Mouse (Mus musculus) CH12.LX (cell line): ENCODE results near the gene Map3k15. TPM values are rescaled to one million over a fixed set of nuclear protein-coding genes. Genes with fewer than 3 reads are reported as not detected.

Experiments
- DNase-seq: peaks from one replicate; pipeline ENCODE4 v3.0.0-alpha.2; 2013; ENCODE audit errors: extremely low read depth
- H3K27ac ChIP-seq: 2 replicates; pipeline ENCODE4 v1.5.1; 2012; ENCODE audit warnings: low read depth, mild to moderate bottlenecking, control low read depth, moderate library complexity; ENCODE audit not compliant: insufficient read depth
- H3K27me3 ChIP-seq: replicated peaks from 2 replicates; pipeline ENCODE3; 2012; ENCODE audit warnings: inconsistent platforms
- H3K36me3 ChIP-seq, 2 experiments: replicated peaks in 1 of 2; 2 replicates each; pipeline versions ENCODE3 to v1.6.1; 2012; ENCODE audit warnings: inconsistent platforms in 1 of 2, low read length in 1 of 2, mild to moderate bottlenecking in 1 of 2, mixed read lengths in 1 of 2, moderate library complexity in 1 of 2; ENCODE audit not compliant: control insufficient read depth in 1 of 2, insufficient read depth in 1 of 2
- H3K4me1 ChIP-seq, 2 experiments: 2 replicates each; pipeline ENCODE4 v1.6.1; 2012; ENCODE audit warnings: inconsistent platforms in 1 of 2, moderate library complexity in 1 of 2; ENCODE audit not compliant: insufficient read depth in 2 of 2, control insufficient read depth in 1 of 2
- H3K4me2 ChIP-seq: 2 replicates; pipeline ENCODE4 v1.6.1; 2012; ENCODE audit warnings: low read depth, mild to moderate bottlenecking, control low read depth; ENCODE audit not compliant: poor library complexity, insufficient read depth, severe bottlenecking
- H3K4me3 ChIP-seq, 3 experiments: fragments of 150-350 bp in 1 of 3; sonication (generic) in 1 of 3; replicated peaks in 1 of 3; 2 replicates each; pipeline versions ENCODE3 to v1.5.1; 2011 to 2012; ENCODE audit warnings: low read depth in 2 of 3, low read length in 2 of 3, mild to moderate bottlenecking in 2 of 3, moderate library complexity in 2 of 3, control low read depth in 1 of 3, improper control_type of control experiment in 1 of 3, inconsistent platforms in 1 of 3, mixed read lengths in 1 of 3; ENCODE audit not compliant: poor library complexity in 1 of 3
- H3K79me2 ChIP-seq: replicated peaks from 2 replicates; pipeline ENCODE4 v1.6.1; 2012; ENCODE audit warnings: mild to moderate bottlenecking, moderate library complexity; ENCODE audit not compliant: control insufficient read depth, poor library complexity, insufficient read depth, severe bottlenecking; ENCODE audit errors: extremely low read depth
- H3K9ac ChIP-seq: 2 replicates; pipeline ENCODE4 v1.6.1; 2012; ENCODE audit warnings: low read depth, mild to moderate bottlenecking, control low read depth, moderate library complexity; ENCODE audit not compliant: insufficient read depth
- H3K9me3 ChIP-seq: replicated peaks from 2 replicates; pipeline ENCODE3; 2012; ENCODE audit warnings: low read length, inconsistent platforms, mixed read lengths
- BHLHE40 ChIP-seq: IDR thresholded peaks from 2 replicates; pipeline ENCODE4 v1.6.1; 2011; ENCODE audit warnings: mild to moderate bottlenecking, low read depth, low read length, improper control_type of control experiment
- CHD1 ChIP-seq: IDR thresholded peaks from 2 replicates; pipeline ENCODE4 v1.6.1; 2012; ENCODE audit warnings: low read depth, low read length, improper control_type of control experiment, inconsistent platforms
- CHD2 ChIP-seq: IDR thresholded peaks from 2 replicates; pipeline ENCODE4 v1.6.1; 2011; ENCODE audit warnings: low read length, improper control_type of control experiment
- GABPA ChIP-seq: IDR thresholded peaks from 2 replicates; pipeline ENCODE4 v1.6.1; 2012; ENCODE audit warnings: low read depth, low read length, improper control_type of control experiment, inconsistent platforms; ENCODE audit not compliant: insufficient replicate concordance
- HCFC1 ChIP-seq: IDR thresholded peaks from 2 replicates; pipeline ENCODE4 v1.6.1; 2012; ENCODE audit warnings: low read depth, mild to moderate bottlenecking, inconsistent platforms, low read length, improper control_type of control experiment
- IRF4 ChIP-seq: IDR thresholded peaks from 2 replicates; pipeline ENCODE4 v1.6.1; 2014; ENCODE audit warnings: low read depth, mild to moderate bottlenecking, inconsistent platforms, low read length, improper control_type of control experiment
- JUN ChIP-seq: IDR thresholded peaks from 2 replicates; pipeline ENCODE4 v1.6.1; 2011; ENCODE audit warnings: low read depth, mild to moderate bottlenecking, low read length, improper control_type of control experiment, moderate library complexity; ENCODE audit not compliant: insufficient read depth
- MAZ ChIP-seq: IDR thresholded peaks from 2 replicates; pipeline ENCODE4 v1.6.1; 2012; ENCODE audit warnings: low read depth, mild to moderate bottlenecking, inconsistent platforms, low read length, improper control_type of control experiment, moderate library complexity
- MYC ChIP-seq: IDR thresholded peaks from 2 replicates; pipeline ENCODE4 v1.6.1; 2011; ENCODE audit warnings: low read depth, mild to moderate bottlenecking, improper control_type of control experiment, low read length
- NELFE ChIP-seq: IDR thresholded peaks from 2 replicates; pipeline ENCODE4 v1.6.1; 2011; ENCODE audit warnings: low read depth, low read length, improper control_type of control experiment
- POLR2AphosphoS2 ChIP-seq: IDR thresholded peaks from 2 replicates; pipeline ENCODE4 v1.6.1; 2011; ENCODE audit warnings: low read depth, low read length, improper control_type of control experiment
- RAD21 ChIP-seq: IDR thresholded peaks from 2 replicates; pipeline ENCODE4 v1.6.1; 2011; ENCODE audit warnings: low read depth, mild to moderate bottlenecking, low read length, improper control_type of control experiment, moderate library complexity
- SIN3A ChIP-seq: IDR thresholded peaks from 2 replicates; pipeline ENCODE4 v1.6.1; 2012; ENCODE audit warnings: low read length, improper control_type of control experiment, inconsistent platforms
- TCF12 ChIP-seq: IDR thresholded peaks from 2 replicates; pipeline ENCODE4 v1.6.1; 2014; ENCODE audit warnings: low read depth, mild to moderate bottlenecking, inconsistent platforms, low read length, improper control_type of control experiment
- USF1 ChIP-seq: IDR thresholded peaks from 2 replicates; pipeline ENCODE4 v1.6.1; 2014; ENCODE audit warnings: low read depth, mild to moderate bottlenecking, inconsistent platforms, low read length, improper control_type of control experiment
- USF2 ChIP-seq: conservative IDR thresholded peaks from 2 replicates; pipeline ENCODE4 v1.6.1; 2011; ENCODE audit warnings: low read depth, low read length, improper control_type of control experiment
- ZC3H11A ChIP-seq: IDR thresholded peaks from 2 replicates; pipeline ENCODE4 v1.6.1; 2012; ENCODE audit warnings: low read depth, mild to moderate bottlenecking, inconsistent platforms, low read length, improper control_type of control experiment
- ZKSCAN1 ChIP-seq: IDR thresholded peaks from 2 replicates; pipeline ENCODE4 v1.6.1; 2012; ENCODE audit warnings: low read depth, inconsistent platforms, low read length, improper control_type of control experiment, borderline replicate concordance
- ZMIZ1 ChIP-seq: IDR thresholded peaks from 2 replicates; pipeline ENCODE4 v1.6.1; 2012; ENCODE audit warnings: low read depth, mild to moderate bottlenecking, inconsistent platforms, low read length, improper control_type of control experiment
- dilution Hi-C: fragments of 300-500 bp; cut with MboI; formaldehyde crosslinking; loops from 2 replicates; pipeline ENCODE4 v1.14.3; 2020; ENCODE audit warnings: low sequenced_read_pairs; ENCODE audit not compliant: extremely low pct_unique_long_range_greater_than_20kb, extremely low pct_ligation_motif_present
- in situ Hi-C: fragments of 300-500 bp; cut with MboI; formaldehyde crosslinking; loops from 3 replicates; pipeline ENCODE4 v1.14.3; 2019; ENCODE audit warnings: low sequenced_read_pairs, low pct_ligation_motif_present, low pct_unique_long_range_greater_than_20kb, mixed read lengths
- polyA plus RNA-seq: library from polyadenylated mRNA; unstranded; fragments of >175 nt; gene quantifications from 2 replicates; pipeline ENCODE4 v1.2.1, GENCODE M21; 2012; ENCODE audit warnings: low read depth; ENCODE audit not compliant: insufficient read length
- total RNA-seq, 2 experiments: library from RNA; depleted of rRNA; stranded (reverse); fragments of 300-350 nt in 1 of 2; fragments of >200 nt in 1 of 2; gene quantifications; 2 replicates each; pipeline ENCODE4 v1.2.3; 2012 to 2014

The Map3k15 gene
- total and polyA plus RNA-seq, 3 experiments, result 0.08 to 0.21 (median 0.14) TPM

DNA sequence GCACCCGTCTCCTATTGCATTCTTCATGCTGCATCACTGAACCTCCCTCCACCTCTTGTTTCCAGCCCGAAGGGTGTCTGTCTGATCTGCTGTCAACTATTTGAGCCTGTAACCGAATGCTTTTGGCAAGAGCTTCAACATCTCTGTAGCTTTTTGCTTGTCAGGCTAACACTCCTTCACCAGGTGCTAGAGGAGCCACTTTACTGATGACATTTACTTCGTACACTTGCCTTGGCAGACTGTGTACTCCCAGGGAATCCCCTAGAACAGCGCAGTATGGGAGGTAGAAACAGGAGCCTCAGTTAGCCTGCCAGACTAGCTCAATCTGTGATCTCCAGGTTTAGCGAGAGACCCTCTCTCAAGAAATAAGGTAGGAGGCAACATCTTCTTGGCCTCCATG is 32.8 kb upstream of the Map3k15 start:
- Histone ChIP-seq H3K27ac (no peak overlapping the region), H3K9me3 (no peaks in the 10 kb centered on the region), H3K27me3 (no peaks in the 10 kb centered on the region), H3K4me3 (no peak overlapping the region), H3K79me2 (no peaks in the 10 kb centered on the region), H3K36me3 (peaks cover 0 to 53% of the 10 kb centered on the region in 2 experiments), H3K9ac (no peak overlapping the region), H3K4me1 (no peaks in the 10 kb centered on the region), H3K4me2 (no peak overlapping the region)
- in situ Hi-C loops (no loop called here), dilution Hi-C loops (no loop called here)
- TF ChIP-seq GABPA (no peak), TCF12 (no peak), POLR2AphosphoS2 (no peak), USF1 (no peak), RAD21 (no peak)
- DNase-seq, result no peak

DNA sequence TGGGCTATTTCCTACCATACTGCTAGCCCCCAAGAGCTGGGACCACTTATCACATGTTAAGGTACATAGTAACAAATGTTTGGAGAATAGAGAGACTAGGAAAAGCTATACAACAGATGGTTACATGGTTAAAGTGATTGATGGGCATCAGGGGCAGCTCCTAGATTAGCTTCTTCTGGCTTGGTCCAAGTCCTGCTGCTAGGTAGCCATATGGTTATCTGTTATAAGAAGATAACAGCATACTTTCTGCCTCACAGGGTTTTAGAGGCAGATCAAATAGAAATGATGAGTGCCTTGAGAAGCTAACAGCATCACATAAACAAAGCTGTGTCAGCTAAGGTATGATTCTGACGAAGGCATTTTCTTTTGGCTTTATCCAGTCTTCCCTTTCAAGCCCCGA is 26.8 kb upstream of the Map3k15 start:
- Histone ChIP-seq H3K4me2 (no peak overlapping the region), H3K9me3 (no peaks in the 10 kb centered on the region)
- TF ChIP-seq RAD21, result no peak
- no peak for TF ChIP-seq ZMIZ1
- no peak for TF ChIP-seq TCF12
- TF ChIP-seq SIN3A, result no peak
- no peak for TF ChIP-seq IRF4
- no peak for TF ChIP-seq BHLHE40
- TF ChIP-seq MYC, result no peak
- no peak for TF ChIP-seq HCFC1
- no peak for TF ChIP-seq POLR2AphosphoS2
- TF ChIP-seq MAZ, result no peak
- no peak for TF ChIP-seq CHD1
- TF ChIP-seq CHD2, result no peak
- TF ChIP-seq JUN, result no peak
- TF ChIP-seq GABPA, result no peak
- no peak for TF ChIP-seq ZKSCAN1
- no peak for TF ChIP-seq ZC3H11A
- no peak for TF ChIP-seq USF2
- no peak for TF ChIP-seq NELFE
- TF ChIP-seq, all 38 proteins: peak for 0
- H3K4me1 ChIP-seq, result no peaks in the 10 kb centered on the region
- in situ Hi-C loops, result loop anchor here (10.0 kb wide), 1 partner anchor 337 kb away; the partner anchor contains the start of gene Sh3kbp1
- H3K36me3 ChIP-seq, result peaks cover 27 to 63% of the 10 kb centered on the region in 2 experiments
- H3K4me3 ChIP-seq, result no peak overlapping the region
- H3K79me2 ChIP-seq, result no peaks in the 10 kb centered on the region
- H3K27ac ChIP-seq, result no peak overlapping the region
- H3K27me3 ChIP-seq, result no peaks in the 10 kb centered on the region
- dilution Hi-C loops, result no loop called here
- no peak for DNase-seq
- H3K9ac ChIP-seq, result no peak overlapping the region
